Mouse (Mus musculus) inflammation-experienced regulatory T-cells, adult 6 months (primary cell): ENCODE data around the gene Mrap. TPM values are rescaled to one million over a fixed set of nuclear protein-coding genes. Genes with fewer than 3 reads are reported as not detected.

ENCODE experiments used
- ATAC-seq: one replicate; pipeline ENCODE4 v1.8.0; 2017
- polyA plus RNA-seq, 3 experiments: library from polyadenylated mRNA; unstranded; fragments of 100-300 nt; shearing (Covaris generic); gene quantifications; one replicate each; pipeline ENCODE4 v1.2.1; 2017

Mrap gene
- not detected for polyA plus RNA-seq

- ATAC-seq, result no peak
Measured at GRCm38 (mm10) chr16:90738092-90738956, at the start of gene Mrap. Gene Mrap, plus strand, starts transcription at chr16:90738207.

- no peak for ATAC-seq
Measured at GRCm38 (mm10) chr16:90692704-90693385, 45.2 kb upstream of the Mrap start.

- no peak for ATAC-seq
Measured at GRCm38 (mm10) chr16:90693625-90694024, 44.4 kb upstream of the Mrap start.

GRCm38 (mm10) chr16:90694719-90695118 is 43.3 kb upstream of the Mrap start:
- ATAC-seq, result peak; percentile 46

GRCm38 (mm10) chr16:90695121-90695520 is 42.9 kb upstream of the Mrap start:
- ATAC-seq, result no peak

GRCm38 (mm10) chr16:90696306-90696705 is 41.7 kb upstream of the Mrap start:
- no peak for ATAC-seq

GRCm38 (mm10) chr16:90699390-90699789 is 38.6 kb upstream of the Mrap start:
- ATAC-seq, result no peak

GRCm38 (mm10) chr16:90701541-90701940 is 36.5 kb upstream of the Mrap start:
- no peak for ATAC-seq

- no peak for ATAC-seq
Measured at GRCm38 (mm10) chr16:90703646-90704045, 34.4 kb upstream of the Mrap start.

GRCm38 (mm10) chr16:90704161-90704825 is 33.7 kb upstream of the Mrap start:
- ATAC-seq, result no peak

GRCm38 (mm10) chr16:90706279-90706678 is 31.7 kb upstream of the Mrap start:
- no peak for ATAC-seq

GRCm38 (mm10) chr16:90709711-90710289 is 28.2 kb upstream of the Mrap start:
- ATAC-seq, result no peak

GRCm38 (mm10) chr16:90710313-90710712 is 27.7 kb upstream of the Mrap start:
- ATAC-seq, result no peak

- ATAC-seq, result no peak
Measured at GRCm38 (mm10) chr16:90724051-90724450, 14.0 kb upstream of the Mrap start.

- peak; percentile 41 for ATAC-seq
Measured at GRCm38 (mm10) chr16:90726600-90727227, 11.3 kb upstream of the Mrap start.

- peak; percentile 93 for ATAC-seq
Measured at GRCm38 (mm10) chr16:90727233-90728115, 10.5 kb upstream of the Mrap start, which contains the start of gene Mis18a. Gene Mis18a, minus strand, starts transcription at chr16:90727404.

GRCm38 (mm10) chr16:90735611-90736010 is 2.4 kb upstream of the Mrap start:
- ATAC-seq, result no peak

- ATAC-seq, result no peak
Measured at GRCm38 (mm10) chr16:90736672-90737270, 1.2 kb upstream of the Mrap start.

- ATAC-seq, result no peak
Measured at GRCm38 (mm10) chr16:90747143-90747542, 9.1 kb downstream of the Mrap start.

- ATAC-seq, result no peak
Measured at GRCm38 (mm10) chr16:90748169-90748568, 10.2 kb downstream of the Mrap start.

- ATAC-seq, result no peak
Measured at GRCm38 (mm10) chr16:90753386-90753941, 15.5 kb downstream of the Mrap start.
